ENCODE assay signal across 8 mouse cellular contexts in the genomic region with DNA sequence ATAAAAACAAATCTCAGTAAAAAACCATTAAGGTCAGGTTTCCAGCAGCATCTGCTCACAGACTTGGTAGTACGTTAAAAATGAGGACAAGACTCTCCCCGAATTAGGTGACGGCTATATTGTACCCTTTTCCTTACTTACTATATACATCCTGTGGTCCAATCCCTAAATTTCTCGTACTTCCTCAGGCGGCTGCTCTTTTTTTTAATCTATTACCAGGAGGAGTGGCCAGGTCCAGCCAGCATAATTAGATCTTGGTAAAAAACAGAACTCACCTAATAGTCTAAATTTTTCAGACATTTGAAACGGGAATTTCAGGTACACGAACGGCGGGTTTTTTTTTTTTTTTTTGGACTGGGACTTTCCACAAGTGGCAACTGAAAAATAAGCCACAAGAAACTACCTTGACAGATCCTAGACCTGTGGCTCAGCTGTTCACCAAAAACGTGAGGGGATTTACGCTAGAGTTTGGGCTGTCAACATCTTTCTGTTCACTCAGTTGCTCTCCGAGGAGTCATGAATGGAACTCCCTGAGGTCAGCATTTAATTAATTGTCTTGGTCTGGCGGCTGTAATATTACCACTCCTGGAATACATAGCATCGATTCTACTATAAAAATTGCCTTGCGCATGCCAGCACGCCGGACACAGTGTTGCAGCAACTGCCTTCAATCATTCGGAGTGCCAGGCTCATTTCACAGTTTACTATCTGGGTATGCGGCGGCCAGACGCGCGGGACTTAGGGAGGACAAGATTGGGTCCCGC. TPM values are rescaled to one million over a fixed set of nuclear protein-coding genes. Genes with fewer than 3 reads are reported as not detected.
DNase-seq lines count a peak whose midpoint lies in the region; ATAC-seq and TF ChIP-seq lines count a peak whose summit lies in the region.

No protein-coding gene starts in this region.

- no peaks in the 10 kb centered on the region for H3K27me3 ChIP-seq in thymus, adult 2 months (ENCODE audit: control insufficient read depth, insufficient read depth, low read length)
- no peaks in the 10 kb centered on the region for H3K27me3 ChIP-seq in liver, embryonic 12.5 days (replicated peaks)

- H3K4me2 ChIP-seq in liver, embryonic 12.5 days: peak overlapping the region; percentile 85

- no peak for TF ChIP-seq POLR2A in thymus, adult 2 months (IDR thresholded peaks at IDR 0.05; ENCODE audit: control insufficient read depth, extremely low read depth, insufficient read depth, low read length, poor library complexity)

- peak overlapping the region; percentile 98 for H3K27ac ChIP-seq in gastrocnemius, adult 2 months
- no peak overlapping the region for H3K27ac ChIP-seq in thymus, adult 2 months (ENCODE audit: control insufficient read depth, insufficient read depth, low read length)
- H3K27ac ChIP-seq in liver, embryonic 12.5 days: peak overlapping the region; percentile 95

- peak overlapping the region; percentile 71 for H3K9ac ChIP-seq in liver, embryonic 12.5 days

- 12% methylated on average over 24 of the region's 24 CpGs for WGBS in thymus, adult 2 months
- WGBS in liver, embryonic 12.5 days (ENCODE audit: insufficient replicate concordance): 18% methylated on average over 24 of the region's 24 CpGs

- ATAC-seq in liver, embryonic 12.5 days: no peak

- intact Hi-C loops in gastrocnemius, adult 2 months (cut with DNase I): loop anchor here (2.0 to 10.0 kb wide), 2 partner anchors 51 to 145 kb away; partner anchors contain the start of gene Ddx17
- intact Hi-C loops in gastrocnemius, postnatal 36 days (cut with DNase I): no loop called here

- DNase-seq in gastrocnemius, adult 2 months: no peak
- no peak for DNase-seq in gastrocnemius, postnatal 36 days
- DNase-seq in thymus, adult 2 months: no peak
- DNase-seq in thymus, postnatal 14 days: no peak
- no peak for DNase-seq in frontal cortex, postnatal 10 days (ENCODE audit: low spot score in 2 of 2)
- no peak for DNase-seq in layer of hippocampus, postnatal 14 days (ENCODE audit: low spot score in 2 of 2)
- DNase-seq in right cerebral cortex, adult 2 months (ENCODE audit: low spot score in 2 of 2): no peak

- H3K4me3 ChIP-seq in gastrocnemius, adult 2 months: peak overlapping the region; percentile 71
- H3K4me3 ChIP-seq in thymus, adult 2 months (ENCODE audit: control insufficient read depth, insufficient read depth, low read length): peak overlapping the region; percentile 41
- H3K4me3 ChIP-seq in liver, embryonic 12.5 days: peak overlapping the region; percentile 91

- H3K9me3 ChIP-seq in liver, embryonic 12.5 days (replicated peaks): no peaks in the 10 kb centered on the region

- TF ChIP-seq CTCF in gastrocnemius, adult 2 months (IDR thresholded peaks at IDR 0.05): no peak
- no peak for TF ChIP-seq CTCF in thymus, adult 2 months (IDR thresholded peaks at IDR 0.05; ENCODE audit: borderline replicate concordance, control insufficient read depth, extremely low read depth, insufficient read depth, low read length, poor library complexity)

- peaks cover 35% of the 10 kb centered on the region for H3K4me1 ChIP-seq in thymus, adult 2 months (replicated peaks; ENCODE audit: control insufficient read depth, insufficient read depth, low read length)
- peaks cover 70% of the 10 kb centered on the region for H3K4me1 ChIP-seq in liver, embryonic 12.5 days

- H3K36me3 ChIP-seq in thymus, adult 2 months (ENCODE audit: control insufficient read depth, insufficient read depth, low read length): no peaks in the 10 kb centered on the region
- H3K36me3 ChIP-seq in liver, embryonic 12.5 days: peaks cover 4% of the 10 kb centered on the region

RNA-seq across cellular contexts. Expression of gene Gtpbp1, which starts 0.8 kb away (rescaled TPM):
- 10 to 100 TPM; 24.4 to 28.5 TPM for total RNA-seq in gastrocnemius, adult 2 months (2021)
- total RNA-seq in gastrocnemius, postnatal 36 days (2021): 10 to 100 TPM; 22.5 to 24.2 TPM
- polyA plus RNA-seq in thymus, adult 2 months (2012; rRNA removed): 91.3 and 114 TPM in 2 replicates
- polyA plus RNA-seq in liver, embryonic 12.5 days (2016; fragmentation: Nextera tagmentation; extraction: Ambion mirVana): 48.3 and 50.0 TPM in 2 replicates
- 10 to 100 TPM; 43.3 to 44.1 TPM for total RNA-seq in layer of hippocampus, postnatal 14 days (2021)

RNA-seq across cellular contexts. Expression of gene Josd1, which starts 2.1 kb away (rescaled TPM):
- 10 to 100 TPM; 12.3 to 18.7 TPM for total RNA-seq in gastrocnemius, adult 2 months (2021)
- total RNA-seq in gastrocnemius, postnatal 36 days (2021): 10 to 100 TPM; 12.1 to 13.3 TPM
- polyA plus RNA-seq in thymus, adult 2 months (2012; rRNA removed): 23.8 and 30.5 TPM in 2 replicates
- polyA plus RNA-seq in liver, embryonic 12.5 days (2016; fragmentation: Nextera tagmentation; extraction: Ambion mirVana): 37.7 and 38.3 TPM in 2 replicates
- total RNA-seq in layer of hippocampus, postnatal 14 days (2021): 10 to 100 TPM; 46.2 to 46.4 TPM

RNA-seq across cellular contexts. Expression of gene Tomm22, which starts 19.2 kb away (rescaled TPM):
- 10 to 100 TPM; 52.8 to 78.6 TPM for total RNA-seq in gastrocnemius, adult 2 months (2021)
- total RNA-seq in gastrocnemius, postnatal 36 days (2021): 10 to 100 TPM; 56.5 to 60.2 TPM
- 51.7 and 65.2 TPM in 2 replicates for polyA plus RNA-seq in thymus, adult 2 months (2012; rRNA removed)
- 209 and 217 TPM in 2 replicates for polyA plus RNA-seq in liver, embryonic 12.5 days (2016; fragmentation: Nextera tagmentation; extraction: Ambion mirVana)
- 100 to 1,000 TPM; 103 TPM for total RNA-seq in layer of hippocampus, postnatal 14 days (2021)

RNA-seq across cellular contexts. Expression of gene Cby1, which starts 30.8 kb away (rescaled TPM):
- 10 to 100 TPM; 11.8 to 15.6 TPM for total RNA-seq in gastrocnemius, adult 2 months (2021)
- 10 to 100 TPM; 12.1 to 14.5 TPM for total RNA-seq in gastrocnemius, postnatal 36 days (2021)
- 16.0 and 17.9 TPM in 2 replicates for polyA plus RNA-seq in thymus, adult 2 months (2012; rRNA removed)
- polyA plus RNA-seq in liver, embryonic 12.5 days (2016; fragmentation: Nextera tagmentation; extraction: Ambion mirVana): 20.3 and 21.8 TPM in 2 replicates
- total RNA-seq in layer of hippocampus, postnatal 14 days (2021): 10 to 100 TPM; 57.0 to 59.9 TPM

RNA-seq across cellular contexts. Expression of gene Fam227a, which starts 31.1 kb away (rescaled TPM):
- total RNA-seq in gastrocnemius, adult 2 months (2021): under 1 TPM; 0.47 to 0.84 TPM
- under 1 TPM; 0.81 to 0.87 TPM for total RNA-seq in gastrocnemius, postnatal 36 days (2021)
- polyA plus RNA-seq in thymus, adult 2 months (2012; rRNA removed): 1.0 and 1.2 TPM in 2 replicates
- polyA plus RNA-seq in liver, embryonic 12.5 days (2016; fragmentation: Nextera tagmentation; extraction: Ambion mirVana): 0.20 and 0.37 TPM in 2 replicates
- total RNA-seq in layer of hippocampus, postnatal 14 days (2021): 10 to 100 TPM; 10.2 to 11.0 TPM

Comparison
In these comparisons a context has a peak if more than half of its experiments do, and no peak if none do; other contexts are left out.
1. H3K4me3 ChIP-seq: peak in every context shown above with its lines; median percentile 91 in liver, embryonic 12.5 days; 71 in gastrocnemius, adult 2 months; 41 in thymus, adult 2 months.